Mouse (Mus musculus) kidney, embryonic 15.5 days (tissue): Measurements from ENCODE around the gene Asb4. TPM values are rescaled to one million over a fixed set of nuclear protein-coding genes. Genes with fewer than 3 reads are reported as not detected.

Experiments
- ATAC-seq: fragments of 200-750 bp; cut with Nextera tagmentation; replicated peaks from 2 replicates; pipeline ENCODE4 v1.8.0; 2017; ENCODE audit warnings: moderate TSS enrichment; ENCODE audit not compliant: low FRiP score
- H3K27ac ChIP-seq: fragments of 300-500 bp; sonication (generic); 2 replicates; pipeline ENCODE4 v1.5.1; 2015; ENCODE audit warnings: mild to moderate bottlenecking, inconsistent platforms
- H3K27me3 ChIP-seq: fragments of 300-500 bp; sonication (generic); 2 replicates; pipeline ENCODE4 v1.6.1; 2015; ENCODE audit warnings: inconsistent platforms
- H3K36me3 ChIP-seq: fragments of 300-500 bp; sonication (generic); 2 replicates; pipeline ENCODE4 v1.6.1; 2015; ENCODE audit warnings: inconsistent platforms
- H3K4me1 ChIP-seq: fragments of 300-500 bp; sonication (generic); 2 replicates; pipeline ENCODE4 v1.6.1; 2015; ENCODE audit warnings: inconsistent platforms
- H3K4me2 ChIP-seq: fragments of 300-500 bp; sonication (generic); 2 replicates; pipeline ENCODE4 v1.6.1; 2015; ENCODE audit warnings: moderate library complexity, mild to moderate bottlenecking, inconsistent platforms
- H3K4me3 ChIP-seq: fragments of 300-500 bp; sonication (generic); replicated peaks from 2 replicates; pipeline ENCODE4 v1.5.1; 2015; ENCODE audit warnings: mild to moderate bottlenecking, inconsistent platforms
- H3K9ac ChIP-seq: fragments of 300-500 bp; sonication (generic); 2 replicates; pipeline ENCODE4 v1.6.1; 2015; ENCODE audit warnings: mild to moderate bottlenecking, inconsistent platforms
- H3K9me3 ChIP-seq: fragments of 300-500 bp; sonication (generic); replicated peaks from 2 replicates; pipeline ENCODE4 v1.6.1; 2016; ENCODE audit warnings: inconsistent platforms
- WGBS: fragments of 180-500 bp; shearing (Covaris S2); methylation state at CpG from one replicate; pipeline ENCODE4 v1.1.7; 2015; ENCODE audit warnings: mixed read lengths; 5-methylcytosine and 5-hydroxymethylcytosine counted together
- polyA plus RNA-seq: library from polyadenylated mRNA; unstranded; fragments of >200 nt; fragmentation: Nextera tagmentation; extraction: Ambion mirVana; gene quantifications from 2 replicates; pipeline ENCODE4 v1.2.1, GENCODE M21; 2015

Gene Asb4
- polyA plus RNA-seq, 1 experiment from 2014 or later: 27.6 TPM

DNA sequence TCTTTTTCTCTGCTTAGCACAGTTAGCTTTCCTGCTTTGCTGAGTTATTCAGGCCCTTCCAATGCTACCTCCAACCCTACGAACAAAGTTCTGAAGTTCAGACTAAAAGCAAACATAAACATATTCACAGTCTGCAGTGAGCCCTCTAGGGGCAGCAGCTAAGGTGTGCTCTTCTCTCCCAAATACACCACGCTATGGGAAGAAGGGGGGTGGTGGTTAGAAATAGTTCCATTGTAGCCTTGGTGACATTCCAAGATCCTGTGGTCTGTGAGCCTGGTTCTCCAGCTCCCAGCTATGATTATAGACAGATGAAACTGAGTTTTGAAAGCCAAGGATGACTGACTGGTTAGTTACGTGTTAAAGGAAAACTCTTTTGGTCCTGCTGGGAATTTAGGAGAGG lies 13.6 kb downstream of the Asb4 start:
- WGBS: 46% methylated on average over 3 of the region's 3 CpGs
- no peaks in the 10 kb centered on the region for H3K9me3 ChIP-seq
- no peak for ATAC-seq

DNA sequence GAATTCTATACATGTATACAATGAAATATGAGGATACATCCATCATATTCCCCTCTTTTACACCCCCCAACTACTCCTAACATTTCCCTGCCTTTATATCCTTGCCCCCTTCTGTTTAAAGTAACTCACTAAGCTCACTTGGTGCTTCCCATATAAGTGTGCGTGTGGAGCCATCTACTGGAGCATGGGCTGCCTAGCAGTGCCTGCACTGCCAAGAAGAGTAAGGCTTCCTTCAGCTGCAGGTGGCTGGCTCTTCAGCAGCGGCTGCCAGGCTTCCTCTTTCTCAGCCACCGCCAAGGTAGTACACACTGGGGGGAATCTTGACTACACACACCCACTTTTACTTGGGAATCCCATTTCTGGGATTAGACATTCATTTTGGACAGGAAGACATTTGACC lies 18.2 kb downstream of the Asb4 start:
- Histone ChIP-seq H3K9ac (no peak overlapping the region), H3K27ac (no peak overlapping the region), H3K9me3 (no peaks in the 10 kb centered on the region), H3K4me2 (no peak overlapping the region), H3K4me1 (no peaks in the 10 kb centered on the region), H3K36me3 (no peaks in the 10 kb centered on the region), H3K27me3 (no peaks in the 10 kb centered on the region), H3K4me3 (no peak overlapping the region)
- peak; percentile 80 for ATAC-seq
- 2% methylated on average over 3 of the region's 3 CpGs for WGBS

More for the DNA sequence above, 13.6 kb downstream of the Asb4 start:
- H3K9ac ChIP-seq: no peak overlapping the region
- no peak overlapping the region for H3K4me2 ChIP-seq
- no peak overlapping the region for H3K4me3 ChIP-seq
- H3K4me1 ChIP-seq: peaks cover 12% of the 10 kb centered on the region
- H3K27me3 ChIP-seq: 0 out of 2 replicates have a peak, but pooled peaks cover 6% of the 10 kb centered on the region
- no peaks in the 10 kb centered on the region for H3K36me3 ChIP-seq
- no peak overlapping the region for H3K27ac ChIP-seq

DNA sequence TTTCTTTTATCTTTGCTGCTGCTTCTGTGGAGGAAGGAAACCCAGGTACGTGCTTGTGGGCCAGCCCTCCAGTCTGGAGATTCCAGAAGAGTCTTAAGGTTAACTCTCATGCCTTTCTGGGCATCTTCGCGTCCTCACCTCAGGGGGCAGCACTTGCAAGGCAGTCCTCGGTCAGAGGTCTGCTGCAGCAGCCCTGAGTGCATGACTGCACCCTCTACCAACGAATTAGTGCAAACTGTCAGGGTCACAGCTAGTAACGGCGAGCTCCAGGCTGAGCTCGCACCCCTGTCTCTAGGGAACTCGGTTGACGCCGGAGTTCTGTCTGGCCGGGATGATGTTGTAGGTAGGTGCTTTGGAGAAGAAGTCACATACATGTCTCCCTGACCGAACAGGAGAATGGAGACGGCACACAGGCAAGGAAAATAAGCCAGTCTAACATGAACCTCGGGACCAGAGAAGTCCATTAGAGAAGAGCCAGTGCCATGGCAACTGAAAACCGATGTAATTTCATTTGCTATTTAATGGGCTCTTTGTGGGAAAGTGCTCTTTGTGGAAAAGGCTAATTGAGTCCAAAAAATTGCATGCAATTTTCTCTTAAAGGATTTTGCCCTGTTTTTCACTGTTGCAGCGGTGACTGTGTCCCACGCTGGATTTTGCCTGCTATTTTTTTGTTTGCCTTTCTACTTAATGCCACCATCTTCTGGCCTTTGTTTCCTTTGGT lies 20.1 kb downstream of the Asb4 start:
- 34% methylated on average over 18 of the region's 18 CpGs for WGBS
- Histone ChIP-seq H3K27ac (no peak overlapping the region), H3K9me3 (no peaks in the 10 kb centered on the region), H3K4me3 (no peak overlapping the region), H3K4me1 (no peaks in the 10 kb centered on the region), H3K36me3 (no peaks in the 10 kb centered on the region), H3K27me3 (no peaks in the 10 kb centered on the region), H3K4me2 (peak overlapping the region; percentile 31), H3K9ac (no peak overlapping the region)
- ATAC-seq: peak; percentile 65

DNA sequence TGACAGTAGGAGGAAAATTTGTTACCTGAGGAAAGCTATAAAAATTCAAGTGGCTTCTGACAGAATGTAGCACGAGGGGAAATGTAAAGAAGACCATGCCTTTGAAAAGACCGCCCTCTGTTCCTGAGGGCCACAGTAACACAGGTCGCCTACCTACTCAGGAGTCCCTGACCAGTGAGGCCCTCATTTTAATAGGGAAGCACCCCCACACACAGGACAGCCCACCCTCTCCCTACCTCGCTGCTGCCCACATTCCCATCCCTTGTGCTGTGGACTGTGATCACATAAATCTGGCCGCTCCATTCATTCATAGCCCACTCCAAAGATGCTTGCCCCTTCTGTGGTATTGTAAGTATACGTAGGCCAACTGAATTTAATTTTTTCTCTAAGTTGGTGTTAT lies 20.8 kb downstream of the Asb4 start:
- Histone ChIP-seq H3K4me2 (no peak overlapping the region), H3K36me3 (no peaks in the 10 kb centered on the region), H3K9me3 (no peaks in the 10 kb centered on the region), H3K27ac (no peak overlapping the region), H3K27me3 (no peaks in the 10 kb centered on the region), H3K4me3 (no peak overlapping the region), H3K9ac (no peak overlapping the region), H3K4me1 (no peaks in the 10 kb centered on the region)
- ATAC-seq: no peak
- 60% methylated on average over 6 of the region's 6 CpGs for WGBS

DNA sequence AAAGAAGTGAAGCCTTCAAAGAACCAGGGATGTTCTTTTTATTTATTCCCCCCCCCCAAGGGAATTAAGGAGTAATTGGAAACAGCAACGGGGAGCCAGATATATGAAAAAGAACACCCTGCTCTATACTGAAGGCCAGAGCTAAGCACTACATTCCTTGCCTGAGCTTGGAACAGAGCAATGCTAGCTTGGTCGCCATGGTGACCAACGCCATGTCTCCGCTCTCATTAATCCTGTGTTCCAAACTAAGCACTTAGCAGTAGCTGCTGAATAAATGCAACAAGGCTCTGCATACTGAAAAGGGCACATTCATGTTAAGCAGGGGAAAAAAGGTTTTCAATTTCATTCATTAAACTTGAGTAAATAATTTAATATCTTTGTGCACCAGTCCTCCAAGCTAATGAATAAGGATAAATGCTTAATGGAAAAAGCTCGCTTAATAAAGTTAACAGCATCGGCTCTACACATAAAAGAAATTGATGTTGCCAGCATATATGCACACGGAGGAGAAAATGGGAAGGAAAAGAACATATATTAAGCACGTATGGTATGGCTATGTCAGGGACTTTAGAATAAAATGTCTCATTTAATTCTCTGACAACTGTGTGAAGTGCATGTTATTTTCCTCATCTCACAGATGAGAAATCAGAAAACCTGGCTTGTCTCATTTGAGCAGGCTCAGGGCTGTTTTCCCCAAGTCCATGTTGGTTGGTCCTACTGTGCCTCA lies 25.4 kb downstream of the Asb4 start:
- Histone ChIP-seq H3K9me3 (no peaks in the 10 kb centered on the region), H3K27me3 (no peaks in the 10 kb centered on the region), H3K4me2 (no peak overlapping the region), H3K36me3 (no peaks in the 10 kb centered on the region), H3K27ac (no peak overlapping the region), H3K9ac (no peak overlapping the region), H3K4me1 (no peaks in the 10 kb centered on the region), H3K4me3 (no peak overlapping the region)
- ATAC-seq: 0 out of 2 replicates have a peak, but pooled peaks have one; percentile 52
- 59% methylated on average over 8 of the region's 8 CpGs for WGBS

DNA sequence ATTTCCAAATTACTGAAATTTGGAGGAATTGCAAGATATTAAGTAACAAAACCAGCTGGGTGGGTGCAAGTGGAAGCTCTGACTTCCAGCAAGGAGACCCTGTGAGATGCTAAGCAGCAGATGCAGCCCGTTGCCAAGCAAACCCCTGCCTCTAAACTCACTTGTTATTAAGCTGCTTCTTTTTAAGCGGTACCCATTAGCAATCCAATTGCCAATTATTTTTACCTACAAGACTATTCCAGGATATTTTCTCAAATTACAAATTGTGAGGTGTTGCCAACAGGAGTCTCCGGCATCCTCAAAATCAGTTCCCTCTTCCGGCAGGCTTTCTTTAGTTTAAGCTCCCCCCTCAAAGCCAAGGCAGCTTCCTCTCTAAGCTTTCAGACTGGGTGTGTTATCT lies 26.5 kb downstream of the Asb4 start:
- WGBS: 88% methylated on average over 4 of the region's 4 CpGs
- H3K27ac ChIP-seq: no peak overlapping the region
- H3K27me3 ChIP-seq: no peaks in the 10 kb centered on the region
- H3K36me3 ChIP-seq: no peaks in the 10 kb centered on the region
- H3K9ac ChIP-seq: no peak overlapping the region
- no peak for ATAC-seq
- no peak overlapping the region for H3K4me3 ChIP-seq
- H3K4me1 ChIP-seq: no peaks in the 10 kb centered on the region
- H3K9me3 ChIP-seq: no peaks in the 10 kb centered on the region
- H3K4me2 ChIP-seq: no peak overlapping the region

DNA sequence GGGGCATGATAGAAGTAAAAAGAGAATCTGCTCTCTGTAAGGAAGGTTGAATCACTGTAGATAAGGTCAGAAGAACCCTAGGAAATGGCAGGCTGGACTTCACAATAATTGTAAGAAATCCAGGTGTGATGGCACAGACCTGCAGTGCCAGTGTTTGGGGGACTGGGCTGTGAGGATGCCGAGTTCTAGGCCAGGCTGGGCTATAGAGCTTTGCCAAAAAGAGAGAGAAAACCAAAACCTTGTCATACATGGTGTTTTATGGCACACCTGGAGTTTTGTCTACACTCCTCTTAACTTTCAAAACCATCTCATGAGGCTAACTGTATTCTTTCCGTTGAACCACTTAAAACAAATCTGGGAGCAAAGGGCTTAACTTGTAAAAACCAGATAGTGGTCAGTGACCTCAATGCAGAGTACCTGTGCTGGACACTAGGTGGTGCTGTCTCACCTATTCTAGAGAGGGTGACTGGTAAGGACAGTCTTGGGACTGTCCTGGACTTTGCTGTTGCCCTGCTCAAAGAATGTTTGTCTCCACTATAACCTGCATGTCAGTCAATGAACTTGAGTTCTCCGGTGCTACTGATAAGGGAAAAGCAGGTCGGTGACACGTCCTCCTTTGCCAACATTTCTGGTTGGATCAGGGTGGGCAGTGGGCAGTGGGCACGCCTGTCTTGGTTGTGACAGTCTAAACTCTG lies 27.7 kb downstream of the Asb4 start:
- Histone ChIP-seq H3K36me3 (no peaks in the 10 kb centered on the region), H3K4me1 (no peaks in the 10 kb centered on the region), H3K9ac (no peak overlapping the region), H3K27me3 (no peaks in the 10 kb centered on the region), H3K27ac (no peak overlapping the region), H3K9me3 (no peaks in the 10 kb centered on the region), H3K4me2 (no peak overlapping the region), H3K4me3 (no peak overlapping the region)
- WGBS: 61% methylated on average over 6 of the region's 6 CpGs
- ATAC-seq: peak; percentile 93

DNA sequence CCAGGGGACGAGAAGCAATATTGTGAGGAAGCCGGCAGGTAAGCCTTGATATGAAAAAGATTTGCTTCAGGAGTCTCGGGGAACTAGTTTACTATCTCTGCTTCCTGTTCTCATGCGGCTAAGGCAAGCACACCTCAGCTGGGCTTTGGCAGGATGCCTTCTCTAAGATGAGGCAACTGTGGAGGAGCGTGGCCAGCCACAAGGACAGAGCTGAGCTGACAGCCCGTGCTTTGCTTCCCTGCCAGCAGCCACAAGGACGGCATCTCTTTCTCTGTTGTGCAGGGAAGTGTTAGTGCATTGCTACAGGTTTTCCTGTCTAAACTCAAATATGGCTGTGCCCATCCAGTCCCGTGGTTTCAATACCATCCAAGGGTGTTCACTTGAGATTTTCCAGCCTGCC lies 30.1 kb downstream of the Asb4 start:
- no peak overlapping the region for H3K9ac ChIP-seq
- H3K27ac ChIP-seq: no peak overlapping the region
- no peak overlapping the region for H3K4me3 ChIP-seq
- 56% methylated on average over 8 of the region's 8 CpGs for WGBS
- no peaks in the 10 kb centered on the region for H3K4me1 ChIP-seq
- H3K4me2 ChIP-seq: no peak overlapping the region
- no peak for ATAC-seq
- no peaks in the 10 kb centered on the region for H3K36me3 ChIP-seq
- no peaks in the 10 kb centered on the region for H3K9me3 ChIP-seq
- H3K27me3 ChIP-seq: no peaks in the 10 kb centered on the region

DNA sequence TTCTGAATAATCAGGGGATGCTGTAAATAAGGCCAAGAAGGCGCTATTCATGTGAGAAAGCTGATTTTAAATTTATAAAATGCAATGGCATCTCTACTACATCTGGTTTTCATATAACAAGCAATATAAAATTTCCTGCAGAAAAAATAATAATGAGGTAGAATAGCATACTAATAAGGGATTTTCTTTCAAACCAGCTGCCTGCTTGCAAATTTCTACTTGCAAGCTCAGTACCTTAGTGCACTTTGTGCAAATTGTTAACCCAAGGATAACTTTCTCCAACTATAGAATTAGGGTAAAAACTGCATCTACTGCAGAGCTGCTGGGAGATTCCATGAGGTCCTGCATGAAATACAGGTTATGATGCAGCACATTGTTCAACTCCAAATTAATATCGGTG lies 38.3 kb downstream of the Asb4 start:
- no peak for ATAC-seq
- Histone ChIP-seq H3K9me3 (no peaks in the 10 kb centered on the region), H3K27ac (no peak overlapping the region), H3K4me1 (no peaks in the 10 kb centered on the region), H3K36me3 (no peaks in the 10 kb centered on the region), H3K9ac (no peak overlapping the region), H3K27me3 (no peaks in the 10 kb centered on the region), H3K4me3 (no peak overlapping the region), H3K4me2 (no peak overlapping the region)
- WGBS: 94% methylated on average over 2 of the region's 2 CpGs

DNA sequence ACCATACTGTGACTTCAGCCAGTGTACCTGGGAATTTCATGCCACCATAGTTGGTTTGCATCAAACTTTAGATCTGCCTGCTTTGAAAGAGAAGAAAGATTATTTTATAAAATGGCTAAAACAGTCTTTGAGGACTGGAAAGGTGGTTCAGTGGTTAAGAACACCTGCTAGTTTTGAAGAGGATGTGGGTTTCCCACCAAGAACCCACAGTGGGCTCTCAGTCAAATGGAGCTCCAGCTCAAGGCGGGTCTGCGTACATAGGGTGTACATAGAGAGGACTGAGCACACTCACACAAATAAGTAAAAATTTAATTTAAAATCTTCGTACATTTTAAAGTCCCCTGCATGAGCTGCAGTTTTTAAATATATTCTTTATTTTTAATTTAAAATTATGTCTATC lies 39.2 kb downstream of the Asb4 start:
- H3K9ac ChIP-seq: no peak overlapping the region
- no peak overlapping the region for H3K4me3 ChIP-seq
- H3K4me2 ChIP-seq: no peak overlapping the region
- no peak overlapping the region for H3K27ac ChIP-seq
- no peaks in the 10 kb centered on the region for H3K4me1 ChIP-seq
- H3K9me3 ChIP-seq: no peaks in the 10 kb centered on the region
- H3K27me3 ChIP-seq: no peaks in the 10 kb centered on the region
- ATAC-seq: no peak
- H3K36me3 ChIP-seq: no peaks in the 10 kb centered on the region
- 95% methylated on average over 3 of the region's 3 CpGs for WGBS

DNA sequence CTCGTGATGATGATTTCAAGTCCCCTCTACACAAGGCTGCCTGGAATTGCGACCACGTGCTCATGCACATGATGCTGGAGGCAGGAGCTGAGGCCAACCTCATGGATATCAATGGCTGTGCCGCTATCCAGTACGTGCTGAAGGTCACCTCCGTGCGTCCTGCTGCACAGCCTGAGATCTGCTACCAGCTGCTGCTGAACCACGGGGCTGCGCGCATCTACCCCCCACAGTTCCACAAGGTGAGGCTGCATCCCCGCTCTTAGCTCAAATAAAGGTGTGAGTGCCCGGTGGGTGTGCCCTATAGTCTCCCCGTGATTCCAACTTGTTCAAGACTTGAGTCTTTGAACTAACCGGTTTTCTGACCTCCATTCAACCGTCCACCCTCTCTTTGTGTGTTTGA lies 40.4 kb downstream of the Asb4 start:
- Histone ChIP-seq H3K4me2 (no peak overlapping the region), H3K27ac (no peak overlapping the region), H3K9me3 (no peaks in the 10 kb centered on the region), H3K4me3 (no peak overlapping the region), H3K36me3 (no peaks in the 10 kb centered on the region), H3K27me3 (no peaks in the 10 kb centered on the region), H3K9ac (no peak overlapping the region), H3K4me1 (no peaks in the 10 kb centered on the region)
- ATAC-seq: no peak
- 89% methylated on average over 15 of the region's 15 CpGs for WGBS

DNA sequence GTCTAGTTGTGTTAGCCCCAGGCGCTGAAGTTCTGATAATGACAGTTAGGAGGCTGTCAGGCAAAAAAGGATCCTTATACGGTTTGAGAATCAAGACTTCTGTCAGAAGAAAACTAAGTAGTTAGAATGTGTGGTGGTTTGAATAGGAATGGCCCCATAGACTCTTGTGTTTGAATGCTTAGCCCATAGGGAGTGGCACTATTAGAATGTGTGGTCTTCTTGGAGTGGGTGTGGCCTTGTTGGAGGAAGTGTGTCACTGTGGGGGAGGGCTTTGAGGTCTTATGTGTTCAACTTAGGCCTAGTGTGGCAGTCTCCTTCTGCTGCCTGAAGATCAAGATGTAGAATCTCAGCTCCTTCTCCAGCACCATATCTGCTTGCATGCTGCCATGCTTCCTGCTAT lies 43.8 kb downstream of the Asb4 start:
- 83% methylated on average over 2 of the region's 2 CpGs for WGBS
- Histone ChIP-seq H3K4me1 (no peaks in the 10 kb centered on the region), H3K4me2 (no peak overlapping the region), H3K27ac (no peak overlapping the region), H3K27me3 (no peaks in the 10 kb centered on the region), H3K4me3 (no peak overlapping the region), H3K9me3 (no peaks in the 10 kb centered on the region), H3K36me3 (no peaks in the 10 kb centered on the region), H3K9ac (no peak overlapping the region)
- no peak for ATAC-seq
